Mouse (Mus musculus): Measurements from ENCODE around the gene 1700037H04Rik. TPM values are rescaled to one million over a fixed set of nuclear protein-coding genes. Genes with fewer than 3 reads are reported as not detected.

1700037H04Rik gene
- polyA plus RNA-seq, 1 experiment from 2014 or later, result 88.9 TPM

DNA sequence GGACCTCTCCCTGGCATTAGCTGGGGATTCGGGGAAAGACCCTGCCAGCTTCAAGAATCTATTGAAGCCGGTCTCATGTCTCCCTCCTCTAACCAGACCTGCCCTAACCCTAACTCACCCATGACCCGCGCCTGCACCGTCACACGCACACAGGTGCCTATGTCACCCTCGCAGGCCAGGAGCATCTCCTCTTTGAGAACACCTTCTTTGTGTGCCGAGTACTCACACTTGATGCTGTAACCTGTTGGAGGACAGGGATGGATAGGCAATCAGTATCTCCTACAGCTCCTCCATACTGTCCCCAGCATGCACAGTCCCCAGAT is 12.9 kb downstream of the 1700037H04Rik start:
- 98% methylated on average over 8 of the region's 8 CpGs for WGBS
- Histone ChIP-seq H3K27ac (ENCODE audit: low read length) (no peak overlapping the region), H3K4me2 (replicated peaks; ENCODE audit: low read depth, low read length) (no peak overlapping the region), H3K9me3 (ENCODE audit: control insufficient read depth, low read depth, low read length) (no peaks in the 10 kb centered on the region), H3K4me3 (ENCODE audit: low read depth, low read length) (no peak overlapping the region), H3K4me1 (ENCODE audit: control insufficient read depth, insufficient read depth, low read length) (no peaks in the 10 kb centered on the region), H3K9ac (replicated peaks; ENCODE audit: low read depth, low read length) (no peak overlapping the region), H3K36me3 (ENCODE audit: control insufficient read depth, insufficient read depth, low read length) (peaks cover 50% of the 10 kb centered on the region), H3K27me3 (ENCODE audit: control insufficient read depth, insufficient read depth, low read length) (no peaks in the 10 kb centered on the region)
- ATAC-seq (ENCODE audit: insufficient number of reproducible peaks, insufficient read depth, low FRiP score, low read depth), result no peak

- Histone ChIP-seq H3K36me3 (ENCODE audit: control insufficient read depth, insufficient read depth, low read length) (peaks cover 52% of the 10 kb centered on the region), H3K4me2 (replicated peaks; ENCODE audit: low read depth, low read length) (no peak overlapping the region)
- WGBS, result 84% methylated on average over 21 of the region's 21 CpGs
Observed at GRCm38 (mm10) chr2:131146193-131147042, 13.5 kb downstream of the 1700037H04Rik start.

GRCm38 (mm10) chr2:131145536-131145935 is 14.3 kb downstream of the 1700037H04Rik start:
- Histone ChIP-seq H3K27ac (ENCODE audit: low read length) (no peak overlapping the region), H3K4me3 (ENCODE audit: low read depth, low read length) (no peak overlapping the region), H3K9ac (replicated peaks; ENCODE audit: low read depth, low read length) (no peak overlapping the region), H3K36me3 (ENCODE audit: control insufficient read depth, insufficient read depth, low read length) (peaks cover 47% of the 10 kb centered on the region), H3K4me2 (replicated peaks; ENCODE audit: low read depth, low read length) (no peak overlapping the region), H3K4me1 (ENCODE audit: control insufficient read depth, insufficient read depth, low read length) (no peaks in the 10 kb centered on the region), H3K9me3 (ENCODE audit: control insufficient read depth, low read depth, low read length) (no peaks in the 10 kb centered on the region), H3K27me3 (ENCODE audit: control insufficient read depth, insufficient read depth, low read length) (no peaks in the 10 kb centered on the region)
- 78% methylated on average over 2 of the region's 2 CpGs for WGBS
- no peak for ATAC-seq (ENCODE audit: insufficient number of reproducible peaks, insufficient read depth, low FRiP score, low read depth)

More at GRCm38 (mm10) chr2:131146193-131147042, 13.5 kb downstream of the 1700037H04Rik start:
- Histone ChIP-seq H3K27ac (ENCODE audit: low read length) (no peak overlapping the region), H3K4me1 (ENCODE audit: control insufficient read depth, insufficient read depth, low read length) (no peaks in the 10 kb centered on the region), H3K9me3 (ENCODE audit: control insufficient read depth, low read depth, low read length) (no peaks in the 10 kb centered on the region), H3K27me3 (ENCODE audit: control insufficient read depth, insufficient read depth, low read length) (no peaks in the 10 kb centered on the region), H3K4me3 (ENCODE audit: low read depth, low read length) (no peak overlapping the region), H3K9ac (replicated peaks; ENCODE audit: low read depth, low read length) (no peak overlapping the region)
- ATAC-seq (ENCODE audit: insufficient number of reproducible peaks, insufficient read depth, low FRiP score, low read depth), result no peak

DNA sequence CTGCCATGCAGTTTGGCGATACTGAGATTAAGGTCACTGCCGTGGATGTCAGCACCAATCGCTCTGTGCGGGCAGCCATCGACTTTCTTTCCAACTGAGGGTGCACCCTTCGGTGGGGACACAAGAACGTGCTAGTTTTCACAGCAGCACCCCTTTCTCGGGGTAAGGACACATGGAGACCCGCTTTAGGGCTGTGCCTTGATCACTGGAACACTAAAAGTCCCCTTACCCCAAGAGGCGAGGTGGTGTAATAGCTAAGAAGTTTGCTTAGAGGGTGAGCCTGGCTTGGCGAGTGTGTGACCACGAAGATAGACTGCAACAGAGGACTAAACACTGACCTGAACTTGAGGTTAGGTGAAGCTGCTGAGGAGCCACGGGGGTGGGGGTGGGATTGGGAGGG is 14.8 kb downstream of the 1700037H04Rik start:
- H3K27ac ChIP-seq (ENCODE audit: low read length), result no peak overlapping the region
- H3K36me3 ChIP-seq (ENCODE audit: control insufficient read depth, insufficient read depth, low read length), result peaks cover 47% of the 10 kb centered on the region
- no peak overlapping the region for H3K4me2 ChIP-seq (replicated peaks; ENCODE audit: low read depth, low read length)
- no peaks in the 10 kb centered on the region for H3K4me1 ChIP-seq (ENCODE audit: control insufficient read depth, insufficient read depth, low read length)
- no peak for ATAC-seq (ENCODE audit: insufficient number of reproducible peaks, insufficient read depth, low FRiP score, low read depth)
- H3K9me3 ChIP-seq (ENCODE audit: control insufficient read depth, low read depth, low read length), result no peaks in the 10 kb centered on the region
- WGBS, result 55% methylated on average over 13 of the region's 13 CpGs
- no peaks in the 10 kb centered on the region for H3K27me3 ChIP-seq (ENCODE audit: control insufficient read depth, insufficient read depth, low read length)
- H3K9ac ChIP-seq (replicated peaks; ENCODE audit: low read depth, low read length), result no peak overlapping the region
- no peak overlapping the region for H3K4me3 ChIP-seq (ENCODE audit: low read depth, low read length)

GRCm38 (mm10) chr2:131143007-131143780 is 16.7 kb downstream of the 1700037H04Rik start:
- Histone ChIP-seq H3K27ac (ENCODE audit: low read length) (no peak overlapping the region), H3K27me3 (ENCODE audit: control insufficient read depth, insufficient read depth, low read length) (no peaks in the 10 kb centered on the region), H3K4me3 (ENCODE audit: low read depth, low read length) (no peak overlapping the region), H3K36me3 (ENCODE audit: control insufficient read depth, insufficient read depth, low read length) (peaks cover 48% of the 10 kb centered on the region), H3K4me1 (ENCODE audit: control insufficient read depth, insufficient read depth, low read length) (no peaks in the 10 kb centered on the region), H3K9me3 (ENCODE audit: control insufficient read depth, low read depth, low read length) (no peaks in the 10 kb centered on the region), H3K9ac (replicated peaks; ENCODE audit: low read depth, low read length) (no peak overlapping the region), H3K4me2 (replicated peaks; ENCODE audit: low read depth, low read length) (0 out of 2 replicates have a peak overlapping the region, but pooled peaks have one; percentile 12)
- WGBS, result 75% methylated on average over 22 of the region's 22 CpGs
- no peak for ATAC-seq (ENCODE audit: insufficient number of reproducible peaks, insufficient read depth, low FRiP score, low read depth)

DNA sequence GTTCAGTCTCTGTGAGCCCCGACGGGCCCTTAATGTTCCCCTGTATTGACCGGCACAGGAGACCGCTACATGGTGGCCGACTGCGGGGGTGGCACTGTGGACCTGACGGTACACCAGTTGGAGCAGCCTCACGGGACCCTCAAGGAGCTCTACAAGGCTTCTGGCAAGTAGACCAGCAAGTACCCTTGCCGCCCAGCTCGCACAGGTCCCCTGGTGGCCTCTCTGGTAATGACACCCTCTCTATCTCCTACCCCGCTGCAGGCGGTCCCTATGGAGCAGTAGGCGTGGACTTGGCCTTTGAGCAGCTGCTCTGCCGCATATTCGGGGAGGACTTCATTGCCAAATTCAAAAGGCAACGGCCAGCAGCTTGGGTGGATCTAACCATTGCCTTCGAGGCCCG is 17.3 kb downstream of the 1700037H04Rik start:
- Histone ChIP-seq H3K9ac (replicated peaks; ENCODE audit: low read depth, low read length) (no peak overlapping the region), H3K4me3 (ENCODE audit: low read depth, low read length) (no peak overlapping the region), H3K27ac (ENCODE audit: low read length) (no peak overlapping the region), H3K36me3 (ENCODE audit: control insufficient read depth, insufficient read depth, low read length) (peaks cover 49% of the 10 kb centered on the region), H3K4me1 (ENCODE audit: control insufficient read depth, insufficient read depth, low read length) (no peaks in the 10 kb centered on the region), H3K27me3 (ENCODE audit: control insufficient read depth, insufficient read depth, low read length) (no peaks in the 10 kb centered on the region), H3K9me3 (ENCODE audit: control insufficient read depth, low read depth, low read length) (no peaks in the 10 kb centered on the region), H3K4me2 (replicated peaks; ENCODE audit: low read depth, low read length) (0 out of 2 replicates have a peak overlapping the region, but pooled peaks have one; percentile 12)
- ATAC-seq (ENCODE audit: insufficient number of reproducible peaks, insufficient read depth, low FRiP score, low read depth), result 0 out of 2 replicates have a peak, but pooled peaks have one; percentile 20
- WGBS, result 30% methylated on average over 18 of the region's 18 CpGs

DNA sequence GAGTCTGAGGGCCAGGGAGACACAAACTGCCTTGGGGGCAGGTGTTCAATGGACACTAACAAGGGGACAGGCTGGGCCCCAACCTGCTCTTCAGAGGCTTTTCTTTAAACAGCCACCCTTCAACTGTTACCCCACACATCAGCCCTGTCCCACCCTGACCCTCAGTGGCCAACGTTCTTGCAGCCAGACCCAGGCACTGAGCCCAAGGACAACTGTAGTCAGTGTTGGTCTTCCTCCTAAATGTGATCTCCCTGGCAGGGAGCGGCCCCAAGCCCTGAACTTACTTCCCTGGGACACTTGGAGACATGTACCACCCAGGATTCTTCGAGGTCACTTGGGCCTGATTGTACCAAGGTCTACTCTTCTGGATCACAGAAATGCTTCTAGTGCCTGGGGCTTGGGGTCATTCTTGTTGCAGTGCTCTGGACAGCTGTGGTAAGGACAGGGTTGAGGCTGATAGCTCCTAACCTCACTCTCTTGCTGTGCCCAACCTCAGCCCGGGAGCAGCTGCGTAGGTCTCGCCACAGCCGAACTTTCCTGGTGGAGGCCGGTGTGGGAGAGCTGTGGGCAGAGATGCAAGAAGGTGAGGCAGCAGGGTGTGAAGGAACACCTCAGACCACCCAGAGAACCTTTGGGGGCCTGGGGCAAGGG is 18.4 kb downstream of the 1700037H04Rik start:
- peaks cover 49% of the 10 kb centered on the region for H3K36me3 ChIP-seq (ENCODE audit: control insufficient read depth, insufficient read depth, low read length)
- H3K27me3 ChIP-seq (ENCODE audit: control insufficient read depth, insufficient read depth, low read length), result no peaks in the 10 kb centered on the region
- H3K4me1 ChIP-seq (ENCODE audit: control insufficient read depth, insufficient read depth, low read length), result no peaks in the 10 kb centered on the region
- no peak overlapping the region for H3K4me3 ChIP-seq (ENCODE audit: low read depth, low read length)
- H3K9ac ChIP-seq (replicated peaks; ENCODE audit: low read depth, low read length), result no peak overlapping the region
- no peak for ATAC-seq (ENCODE audit: insufficient number of reproducible peaks, insufficient read depth, low FRiP score, low read depth)
- H3K9me3 ChIP-seq (ENCODE audit: control insufficient read depth, low read depth, low read length), result no peaks in the 10 kb centered on the region
- WGBS, result 83% methylated on average over 8 of the region's 8 CpGs
- H3K27ac ChIP-seq (ENCODE audit: low read length), result no peak overlapping the region
- no peak overlapping the region for H3K4me2 ChIP-seq (replicated peaks; ENCODE audit: low read depth, low read length)

- Histone ChIP-seq H3K9me3 (ENCODE audit: control insufficient read depth, low read depth, low read length) (no peaks in the 10 kb centered on the region), H3K27ac (ENCODE audit: low read length) (0 out of 2 replicates have a peak overlapping the region, but pooled peaks have one; percentile 61), H3K9ac (replicated peaks; ENCODE audit: low read depth, low read length) (no peak overlapping the region), H3K36me3 (ENCODE audit: control insufficient read depth, insufficient read depth, low read length) (peaks cover 48% of the 10 kb centered on the region), H3K4me2 (replicated peaks; ENCODE audit: low read depth, low read length) (no peak overlapping the region), H3K27me3 (ENCODE audit: control insufficient read depth, insufficient read depth, low read length) (no peaks in the 10 kb centered on the region), H3K4me3 (ENCODE audit: low read depth, low read length) (no peak overlapping the region), H3K4me1 (ENCODE audit: control insufficient read depth, insufficient read depth, low read length) (no peaks in the 10 kb centered on the region)
- WGBS, result 63% methylated on average over 5 of the region's 5 CpGs
- ATAC-seq (ENCODE audit: insufficient number of reproducible peaks, insufficient read depth, low FRiP score, low read depth), result no peak
Observed at GRCm38 (mm10) chr2:131140533-131140905, 19.4 kb downstream of the 1700037H04Rik start.

All from stomach, embryonic 14.5 days (tissue).